Mouse (Mus musculus) stomach, adult 2 months (tissue): ENCODE measurements around the gene Hmgn2. TPM values are rescaled to one million over a fixed set of nuclear protein-coding genes. Genes with fewer than 3 reads are reported as not detected.

Experiments
- polyA plus RNA-seq: library from polyadenylated mRNA; depleted of rRNA; stranded (reverse); fragments of >200 nt; gene quantifications from 2 replicates; pipeline ENCODE4 v1.2.3, GENCODE M21; 2012; rRNA removed

Gene Hmgn2
- 2.3 and 3.2 TPM in 2 replicates for polyA plus RNA-seq

GRCm38 (mm10) chr4:133968150-133968921, at the start of gene Hmgn2:
Gene Hmgn2 (minus strand): TSS chr4:133968650.

DNA sequence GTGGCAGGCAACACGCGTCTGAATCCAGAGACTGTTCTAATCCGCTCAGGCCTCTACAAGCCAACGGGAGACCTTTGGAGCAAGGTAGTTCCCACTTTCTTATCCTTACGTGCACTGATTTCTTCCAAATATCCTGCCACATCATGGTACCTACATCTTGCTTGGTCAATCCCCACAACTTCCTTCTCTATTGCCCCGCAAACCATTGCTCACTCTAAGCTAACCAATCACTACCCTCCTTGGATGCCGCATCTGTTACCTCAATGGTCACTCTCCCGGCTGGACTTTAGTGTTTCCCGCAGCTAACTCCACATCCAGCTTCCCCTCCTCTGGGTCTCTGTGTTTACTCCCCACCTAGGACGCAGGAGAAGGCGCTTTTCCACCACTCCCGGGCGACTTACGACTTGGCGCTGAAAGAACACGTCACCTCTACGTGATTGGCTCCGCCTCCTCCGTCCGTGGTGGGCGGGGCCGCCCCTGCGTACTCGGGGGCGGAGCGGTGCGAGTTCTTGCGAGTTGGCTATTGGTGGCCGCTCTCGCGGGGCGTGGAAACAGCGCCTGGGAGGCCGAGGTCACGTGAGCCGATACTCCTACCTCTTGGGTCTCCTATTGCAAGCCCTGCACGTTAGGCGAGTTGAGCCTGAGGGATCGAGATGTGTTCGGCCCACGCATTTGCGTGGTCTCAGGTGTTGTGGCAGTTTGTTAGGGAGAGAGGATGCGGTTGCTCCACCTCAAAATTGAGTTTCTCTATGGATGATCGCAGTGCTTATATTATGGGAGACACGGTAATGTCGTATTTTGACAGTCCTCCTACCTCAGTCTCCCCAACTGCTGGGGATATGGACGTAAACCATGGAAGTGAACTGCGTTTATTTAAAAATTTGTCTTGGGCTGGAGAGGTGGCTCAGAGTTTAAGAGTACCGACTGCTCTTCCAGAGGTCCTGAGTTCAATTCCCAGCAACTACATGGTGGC, 32.3 kb upstream of the Hmgn2 start, which contains the start of gene Dhdds:
TSS of gene Dhdds (minus strand) at position 453 of the 973 bp plus-strand sequence.

Other genes with a start within 250 kb of the Hmgn2 start
- 16.7 and 22.6 TPM in 2 replicates for gene Arid1a, start 211.9 kb downstream of the Hmgn2 start, polyA plus RNA-seq
- 49.6 and 54.9 TPM in 2 replicates for gene Rps6ka1, start 80.9 kb downstream of the Hmgn2 start, polyA plus RNA-seq
- 6.3 and 6.7 TPM in 2 replicates for gene Dhdds, start 32.3 kb upstream of the Hmgn2 start, polyA plus RNA-seq
- gene Lin28a, start 50.2 kb upstream of the Hmgn2 start, polyA plus RNA-seq, result not detected in 2 replicates
- 0.05 and 0.10 TPM in 2 replicates for gene Zfp683, start 85.2 kb upstream of the Hmgn2 start, polyA plus RNA-seq
- gene Crybg2, start 92.2 kb upstream of the Hmgn2 start, polyA plus RNA-seq, result 7.5 and 9.4 TPM in 2 replicates
- 4.7 and 8.8 TPM in 2 replicates for gene Cd52, start 126.4 kb upstream of the Hmgn2 start, polyA plus RNA-seq
- 0.82 and 2.1 TPM in 2 replicates for gene Ubxn11, start 133.9 kb upstream of the Hmgn2 start, polyA plus RNA-seq
- 521 and 785 TPM in 2 replicates for gene Sh3bgrl3, start 160.1 kb upstream of the Hmgn2 start, polyA plus RNA-seq
- 17.3 and 19.2 TPM in 2 replicates for gene Cep85, start 218.5 kb upstream of the Hmgn2 start, polyA plus RNA-seq
- gene Gm7534, start 234.4 kb upstream of the Hmgn2 start, polyA plus RNA-seq, result not detected in 2 replicates